Mouse (Mus musculus): ENCODE results near the gene Coq8a. TPM values are rescaled to one million over a fixed set of nuclear protein-coding genes. Genes with fewer than 3 reads are reported as not detected.

The Coq8a gene
- total and polyA plus RNA-seq, 3 experiments = 1.5 to 2.1 TPM; not detected in 1

DNA sequence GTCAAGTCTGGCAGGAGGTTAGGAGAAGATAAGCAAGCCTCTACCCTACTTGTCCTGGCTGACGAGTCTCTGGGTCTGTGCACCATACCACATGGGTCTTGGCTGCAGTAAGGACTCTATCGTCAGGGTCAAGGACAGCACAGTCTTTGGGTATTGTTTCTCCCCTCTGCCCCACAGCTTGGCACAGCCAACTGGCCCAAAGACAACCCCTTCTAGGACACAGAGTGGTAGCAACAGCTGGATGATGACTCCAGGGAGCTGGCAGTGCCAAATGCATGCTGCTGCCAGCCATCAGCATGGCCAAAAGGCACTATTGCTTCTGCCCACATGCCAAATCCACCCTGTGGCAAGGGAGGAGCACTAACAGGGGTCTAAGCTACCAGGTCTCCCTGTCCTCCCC is 27.5 kb downstream of the Coq8a start:
- no peak for DNase-seq (ENCODE audit: low read depth, low spot score)
- no peaks in the 10 kb centered on the region for H3K79me2 ChIP-seq (ENCODE audit: control insufficient read depth, insufficient read depth, low read length, poor library complexity)
- TF ChIP-seq MEF2A (IDR thresholded peaks at IDR 0.05; ENCODE audit: extremely low read depth, insufficient replicate concordance, low read depth, low read length, poor library complexity, severe bottlenecking) (no peak), UBTF (IDR thresholded peaks at IDR 0.05; ENCODE audit: borderline replicate concordance, insufficient read depth, low read depth, low read length) (no peak)
- no peaks in the 10 kb centered on the region for H3K36me3 ChIP-seq (ENCODE audit: control insufficient read depth in 1 of 2, insufficient read depth in 2 of 2, low read length in 2 of 2)
- no peaks in the 10 kb centered on the region; a peak in 1 of 4 replicates for H3K4me1 ChIP-seq (ENCODE audit: control insufficient read depth in 1 of 2, insufficient read depth in 2 of 2, low read length in 2 of 2)
- no peak overlapping the region for H3K4me3 ChIP-seq (ENCODE audit: control insufficient read depth in 1 of 2, insufficient read depth in 1 of 2, low read depth in 2 of 2, low read length in 2 of 2)
- H3K27me3 ChIP-seq (ENCODE audit: control insufficient read depth in 1 of 2, insufficient read depth in 2 of 2, low read length in 2 of 2) = no peaks in the 10 kb centered on the region
- no peak overlapping the region for H3K9ac ChIP-seq (ENCODE audit: control insufficient read depth, low read depth, low read length, poor library complexity, severe bottlenecking)
- no peaks in the 10 kb centered on the region for H3K9me3 ChIP-seq (replicated peaks; ENCODE audit: insufficient read depth, low read length)
- H3K27ac ChIP-seq (ENCODE audit: control insufficient read depth, low read depth, low read length) = no peak overlapping the region

DNA sequence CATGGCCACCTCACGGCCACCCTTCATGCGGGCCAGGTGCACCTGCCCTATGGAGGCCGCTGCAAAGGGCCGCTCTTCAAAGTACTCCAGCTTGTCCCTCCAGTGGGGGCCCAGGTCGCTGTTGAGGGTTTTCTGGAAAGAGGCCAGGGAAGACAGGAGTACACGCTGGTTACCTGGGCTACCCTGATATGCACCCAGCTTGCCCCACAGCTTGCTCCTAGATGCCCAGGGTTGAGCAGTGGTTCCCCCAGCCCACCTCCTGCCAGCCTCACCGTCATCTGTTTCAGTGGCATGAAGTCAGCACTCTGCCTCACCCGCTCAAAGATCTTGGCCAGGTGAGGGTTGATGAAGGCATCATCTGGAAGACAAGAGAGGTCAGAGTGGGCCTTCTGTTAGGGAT is 29.3 kb downstream of the Coq8a start:
- no peak overlapping the region for H3K9ac ChIP-seq (ENCODE audit: control insufficient read depth, low read depth, low read length, poor library complexity, severe bottlenecking)
- H3K9me3 ChIP-seq (replicated peaks; ENCODE audit: insufficient read depth, low read length) = no peaks in the 10 kb centered on the region
- H3K4me3 ChIP-seq (ENCODE audit: control insufficient read depth in 1 of 2, insufficient read depth in 1 of 2, low read depth in 2 of 2, low read length in 2 of 2) = no peak overlapping the region
- DNase-seq (ENCODE audit: low read depth, low spot score) = no peak
- H3K36me3 ChIP-seq (ENCODE audit: control insufficient read depth in 1 of 2, insufficient read depth in 2 of 2, low read length in 2 of 2) = no peaks in the 10 kb centered on the region
- H3K4me1 ChIP-seq (ENCODE audit: control insufficient read depth in 1 of 2, insufficient read depth in 2 of 2, low read length in 2 of 2) = no peaks in the 10 kb centered on the region; a peak in 1 of 4 replicates
- no peak overlapping the region for H3K27ac ChIP-seq (ENCODE audit: control insufficient read depth, low read depth, low read length)
- H3K79me2 ChIP-seq (ENCODE audit: control insufficient read depth, insufficient read depth, low read length, poor library complexity) = no peaks in the 10 kb centered on the region
- no peaks in the 10 kb centered on the region for H3K27me3 ChIP-seq (ENCODE audit: control insufficient read depth in 1 of 2, insufficient read depth in 2 of 2, low read length in 2 of 2)
- TF ChIP-seq MAX (IDR thresholded peaks at IDR 0.05; ENCODE audit: low read length) (no peak), SMC3 (IDR thresholded peaks at IDR 0.05; ENCODE audit: low read depth, low read length) (no peak), ZMIZ1 (IDR thresholded peaks at IDR 0.05; ENCODE audit: low read depth, low read length) (no peak), ZC3H11A (IDR thresholded peaks at IDR 0.05; ENCODE audit: low read depth, low read length) (no peak), ETS1 (IDR thresholded peaks at IDR 0.05; ENCODE audit: low read depth, low read length) (no peak), EP300 (IDR thresholded peaks at IDR 0.05; ENCODE audit: low read depth in 1 of 2, low read length in 2 of 2) (no peak), MYC (IDR thresholded peaks at IDR 0.05; ENCODE audit: low read depth, low read length) (no peak), POLR2AphosphoS5 (IDR thresholded peaks at IDR 0.05; ENCODE audit: borderline replicate concordance, low read depth, low read length) (no peak), HCFC1 (IDR thresholded peaks at IDR 0.05; ENCODE audit: low read depth, low read length) (no peak), MYB (IDR thresholded peaks at IDR 0.05; ENCODE audit: low read depth, low read length) (no peak), USF2 (IDR thresholded peaks at IDR 0.05; ENCODE audit: borderline replicate concordance in 1 of 2, insufficient read depth in 1 of 2, low read depth in 1 of 2, low read length in 2 of 2) (no peak), CHD1 (IDR thresholded peaks at IDR 0.05; ENCODE audit: low read depth, low read length) (no peak), JUND (IDR thresholded peaks at IDR 0.05; ENCODE audit: low read depth, low read length) (no peak), POLR2AphosphoS2 (IDR thresholded peaks at IDR 0.05; ENCODE audit: low read length) (no peak), CTCF (IDR thresholded peaks at IDR 0.05 in 2 of 3, conservative IDR thresholded peaks at IDR 0.05 in 1 of 3; ENCODE audit: control insufficient read depth in 1 of 3, insufficient read depth in 1 of 3, low read depth in 2 of 3, low read length in 3 of 3, poor library complexity in 1 of 3, severe bottlenecking in 1 of 3) (no peak), MEF2A (IDR thresholded peaks at IDR 0.05; ENCODE audit: extremely low read depth, insufficient replicate concordance, low read depth, low read length, poor library complexity, severe bottlenecking) (no peak), ZNF384 (IDR thresholded peaks at IDR 0.05; ENCODE audit: low read depth, low read length) (no peak), BHLHE40 (IDR thresholded peaks at IDR 0.05; ENCODE audit: borderline replicate concordance, low read depth, low read length) (no peak)
